In genomic region chr9:103139481-103139880, GRCm38 (mm10) we compare ENCODE assay signal across 24 mouse cellular contexts. TPM values are rescaled to one million over a fixed set of nuclear protein-coding genes. Genes with fewer than 3 reads are reported as not detected.
DNase-seq lines count a peak whose midpoint lies in the region; ATAC-seq and TF ChIP-seq lines count a peak whose summit lies in the region.
"Had no signal": no experiment of that assay in that cellular context is flagged by ENCODE, and none has a peak within 500 bp of the region (broad histone marks: within the 10 kb centered on the region; RNA-seq: fewer than 3 reads in every experiment).

No protein-coding gene starts in this region.

- no peak overlapping the region for H3K4me3 ChIP-seq in kidney, embryonic 14.5 days (ENCODE audit: low read length)
- no peak overlapping the region for H3K4me3 ChIP-seq in lung, postnatal 0 days (ENCODE audit: low read depth, low read length)
- H3K4me3 ChIP-seq: embryonic facial prominence, embryonic 10.5 days; forebrain, embryonic 12.5 days; layer of hippocampus, adult 2 months; limb, embryonic 10.5 days; midbrain, embryonic 10.5 days; stomach, embryonic 15.5 days had no signal

- H3K4me2 ChIP-seq in kidney, embryonic 14.5 days (replicated peaks; ENCODE audit: low read depth, low read length), result no peak overlapping the region
- H3K4me2 ChIP-seq in lung, postnatal 0 days (replicated peaks; ENCODE audit: low read depth, low read length), result no peak overlapping the region
- H3K4me2 ChIP-seq: forebrain, embryonic 12.5 days; stomach, embryonic 15.5 days had no signal

- no peak overlapping the region for H3K27ac ChIP-seq in kidney, embryonic 14.5 days (ENCODE audit: low read depth, low read length)
- H3K27ac ChIP-seq in lung, postnatal 0 days (ENCODE audit: low read length), result no peak overlapping the region
- H3K27ac ChIP-seq: forebrain, embryonic 12.5 days; layer of hippocampus, adult 2 months; limb, embryonic 10.5 days; stomach, embryonic 15.5 days had no signal

- H3K27me3 ChIP-seq in kidney, embryonic 14.5 days (ENCODE audit: control insufficient read depth, insufficient read depth, low read length), result no peaks in the 10 kb centered on the region
- H3K27me3 ChIP-seq in lung, postnatal 0 days (replicated peaks; ENCODE audit: insufficient read depth, low read length), result no peaks in the 10 kb centered on the region
- H3K27me3 ChIP-seq: forebrain, embryonic 12.5 days; Patski; stomach, embryonic 15.5 days had no signal

- 43% methylated on average over 6 of the region's 6 CpGs for WGBS in kidney, embryonic 14.5 days
- WGBS in lung, postnatal 0 days, result 67% methylated on average over 6 of the region's 6 CpGs

- H3K9ac ChIP-seq in kidney, embryonic 14.5 days (ENCODE audit: low read depth, low read length), result no peak overlapping the region
- H3K9ac ChIP-seq in lung, postnatal 0 days (replicated peaks; ENCODE audit: low read depth), result no peak overlapping the region
- H3K9ac ChIP-seq: forebrain, embryonic 12.5 days; stomach, embryonic 15.5 days had no signal

- H3K9me3 ChIP-seq in kidney, embryonic 14.5 days (ENCODE audit: control insufficient read depth, low read length), result no peaks in the 10 kb centered on the region
- H3K9me3 ChIP-seq in lung, postnatal 0 days (ENCODE audit: low read length), result no peaks in the 10 kb centered on the region
- H3K9me3 ChIP-seq: embryonic facial prominence, embryonic 10.5 days; forebrain, embryonic 12.5 days; limb, embryonic 10.5 days; midbrain, embryonic 10.5 days; stomach, embryonic 15.5 days had no signal

- peak; percentile 49 to 63 for DNase-seq in cerebellum, postnatal 10 days
- DNase-seq in cerebellum, adult 11-12 months, result no peak
- DNase-seq in kidney, adult 9 months, result peak; percentile 12
- peak; percentile 12 for DNase-seq in lung, postnatal 14 days
- DNase-seq in lung, postnatal 0 days (ENCODE audit: low spot score), result no peak
- peak; percentile 9 for DNase-seq in skeletal muscle tissue, adult 2 months (ENCODE audit: low read depth, low spot score)
- DNase-seq in lung, postnatal 36 days, result no peak
- DNase-seq: cerebellum, postnatal 36 days; gastrocnemius, postnatal 36 days; layer of hippocampus, postnatal 36 days; lung, adult 18-20 months; lung, postnatal 4 days; right cerebral cortex, postnatal 25 days; thymus, adult 18-20 months had no signal

- TF ChIP-seq EP300 in lung, postnatal 0 days (IDR thresholded peaks at IDR 0.05), result no peak

- no peaks in the 10 kb centered on the region for H3K4me1 ChIP-seq in kidney, embryonic 14.5 days (ENCODE audit: control insufficient read depth, insufficient read depth, low read length)
- no peaks in the 10 kb centered on the region for H3K4me1 ChIP-seq in lung, postnatal 0 days (ENCODE audit: insufficient read depth, low read depth, low read length)
- H3K4me1 ChIP-seq: stomach, embryonic 15.5 days had no signal

- ATAC-seq in kidney, embryonic 14.5 days (ENCODE audit: low FRiP score, low TSS enrichment), result no peak
- ATAC-seq in lung, postnatal 0 days, result no peak
- ATAC-seq: hindbrain, embryonic 16.5 days; intestine, embryonic 16.5 days; Patski had no signal

- H3K36me3 ChIP-seq in kidney, embryonic 14.5 days (ENCODE audit: control insufficient read depth, insufficient read depth, low read length), result no peaks in the 10 kb centered on the region
- H3K36me3 ChIP-seq in lung, postnatal 0 days (ENCODE audit: insufficient read depth, low read length), result no peaks in the 10 kb centered on the region
- H3K36me3 ChIP-seq: limb, embryonic 10.5 days; stomach, embryonic 15.5 days had no signal

- TF ChIP-seq CTCF in lung, postnatal 0 days (IDR thresholded peaks at IDR 0.05), result no peak

RNA-seq across cellular contexts. Expression of gene Rab6b, which starts 27.9 kb away (rescaled TPM):
- 3.1 and 3.5 TPM in 2 replicates for polyA plus RNA-seq in kidney, embryonic 14.5 days (2014; fragmentation: Nextera tagmentation; extraction: Ambion mirVana)
- polyA plus RNA-seq in lung, postnatal 0 days (2015; fragmentation: Nextera tagmentation; extraction: Ambion mirVana), result 6.8 and 7.3 TPM in 2 replicates

Comparison
In these comparisons a context has a peak if more than half of its experiments do, and no peak if none do; other contexts are left out.
1. DNase-seq: peak in cerebellum, postnatal 10 days (2 of 2), kidney, adult 9 months (single experiment), lung, postnatal 14 days (single experiment) and skeletal muscle tissue, adult 2 months (single experiment); none in cerebellum, adult 11-12 months (single experiment), lung, postnatal 0 days (single experiment) and lung, postnatal 36 days (single experiment).